10 mouse cellular contexts compared by ENCODE assay signal in genomic region chr1:121419084-121419483, GRCm38 (mm10). TPM values are rescaled to one million over a fixed set of nuclear protein-coding genes. Genes with fewer than 3 reads are reported as not detected.
DNase-seq lines count a peak whose midpoint lies in the region; ATAC-seq and TF ChIP-seq lines count a peak whose summit lies in the region.
"Had no signal": no experiment of that assay in that cellular context is flagged by ENCODE, and none has a peak within 500 bp of the region (broad histone marks: within the 10 kb centered on the region; RNA-seq: fewer than 3 reads in every experiment).

No protein-coding gene starts in this region.

- H3K4me1 ChIP-seq in heart, postnatal 0 days (ENCODE audit: control insufficient read depth, insufficient read depth) = no peaks in the 10 kb centered on the region
- H3K4me1 ChIP-seq in heart, embryonic 11.5 days (ENCODE audit: control insufficient read depth, insufficient read depth, low read length) = no peaks in the 10 kb centered on the region
- no peaks in the 10 kb centered on the region for H3K4me1 ChIP-seq in midbrain, postnatal 0 days (ENCODE audit: insufficient read depth, low read length)
- H3K4me1 ChIP-seq in forebrain, embryonic 16.5 days (replicated peaks; ENCODE audit: control insufficient read depth, insufficient read depth, low read length) = no peaks in the 10 kb centered on the region
- H3K4me1 ChIP-seq: hindbrain, embryonic 15.5 days had no signal

- no peak for ATAC-seq in heart, postnatal 0 days (ENCODE audit: insufficient read depth, low read depth)
- ATAC-seq in heart, embryonic 11.5 days (replicated peaks; ENCODE audit: insufficient number of reproducible peaks, low FRiP score, low TSS enrichment) = no peak
- peak; percentile 72 for ATAC-seq in common myeloid progenitor, adult 5-6 weeks (replicated peaks; ENCODE audit: low read depth, poor library complexity, severe bottlenecking)
- ATAC-seq in midbrain, postnatal 0 days (ENCODE audit: low FRiP score) = no peak
- ATAC-seq in forebrain, embryonic 16.5 days = no peak

- H3K9ac ChIP-seq in heart, postnatal 0 days (replicated peaks; ENCODE audit: low read depth, low read length) = no peak overlapping the region
- no peak overlapping the region for H3K9ac ChIP-seq in heart, embryonic 11.5 days (ENCODE audit: low read depth, low read length)
- no peak overlapping the region for H3K9ac ChIP-seq in midbrain, postnatal 0 days (replicated peaks; ENCODE audit: low read length, poor library complexity, severe bottlenecking)
- H3K9ac ChIP-seq in forebrain, embryonic 16.5 days (replicated peaks; ENCODE audit: low read depth, low read length) = no peak overlapping the region
- H3K9ac ChIP-seq: hindbrain, embryonic 15.5 days had no signal

- no peak overlapping the region for H3K27ac ChIP-seq in heart, postnatal 0 days (ENCODE audit: low read depth)
- no peak overlapping the region for H3K27ac ChIP-seq in heart, embryonic 11.5 days (ENCODE audit: low read depth, low read length)
- no peak overlapping the region for H3K27ac ChIP-seq in midbrain, postnatal 0 days (ENCODE audit: low read depth, low read length)
- H3K27ac ChIP-seq in forebrain, embryonic 16.5 days (ENCODE audit: low read length) = no peak overlapping the region
- H3K27ac ChIP-seq: hindbrain, embryonic 15.5 days had no signal

- TF ChIP-seq CTCF in heart, postnatal 0 days (IDR thresholded peaks at IDR 0.05; ENCODE audit: low read depth) = peak; percentile 51
- TF ChIP-seq CTCF in midbrain, postnatal 0 days (IDR thresholded peaks at IDR 0.05) = peak; percentile 81

- no peak for TF ChIP-seq EP300 in heart, postnatal 0 days (IDR thresholded peaks at IDR 0.05; ENCODE audit: low read depth)

- H3K27me3 ChIP-seq in heart, postnatal 0 days (ENCODE audit: control insufficient read depth, insufficient read depth, low read length) = no peaks in the 10 kb centered on the region
- H3K27me3 ChIP-seq in heart, embryonic 11.5 days (ENCODE audit: control insufficient read depth, insufficient read depth, low read length) = no peaks in the 10 kb centered on the region
- no peaks in the 10 kb centered on the region for H3K27me3 ChIP-seq in midbrain, postnatal 0 days (ENCODE audit: insufficient read depth, low read length)
- H3K27me3 ChIP-seq in forebrain, embryonic 16.5 days (replicated peaks; ENCODE audit: control insufficient read depth, insufficient read depth, low read length) = no peaks in the 10 kb centered on the region
- H3K27me3 ChIP-seq: hindbrain, embryonic 15.5 days had no signal

- H3K36me3 ChIP-seq in heart, postnatal 0 days (replicated peaks; ENCODE audit: control insufficient read depth, insufficient read depth, low read length) = no peaks in the 10 kb centered on the region
- H3K36me3 ChIP-seq in heart, embryonic 11.5 days (ENCODE audit: control insufficient read depth, insufficient read depth, low read length) = no peaks in the 10 kb centered on the region
- no peaks in the 10 kb centered on the region for H3K36me3 ChIP-seq in midbrain, postnatal 0 days (ENCODE audit: insufficient read depth, low read length)
- H3K36me3 ChIP-seq in forebrain, embryonic 16.5 days (ENCODE audit: control insufficient read depth, insufficient read depth) = no peaks in the 10 kb centered on the region
- H3K36me3 ChIP-seq: hindbrain, embryonic 15.5 days had no signal

- no peak overlapping the region for H3K4me3 ChIP-seq in heart, postnatal 0 days (ENCODE audit: low read depth, low read length)
- no peak overlapping the region for H3K4me3 ChIP-seq in heart, embryonic 11.5 days (ENCODE audit: low read depth, low read length)
- no peak overlapping the region for H3K4me3 ChIP-seq in midbrain, postnatal 0 days (ENCODE audit: low read depth, low read length)
- H3K4me3 ChIP-seq in forebrain, embryonic 16.5 days (replicated peaks; ENCODE audit: low read length) = no peak overlapping the region
- H3K4me3 ChIP-seq: hindbrain, embryonic 15.5 days; myocyte had no signal

- H3K9me3 ChIP-seq in heart, postnatal 0 days (replicated peaks; ENCODE audit: control insufficient read depth, low read length) = no peaks in the 10 kb centered on the region
- no peaks in the 10 kb centered on the region for H3K9me3 ChIP-seq in heart, embryonic 11.5 days (replicated peaks; ENCODE audit: control insufficient read depth, low read length)
- H3K9me3 ChIP-seq in midbrain, postnatal 0 days (ENCODE audit: low read length) = no peaks in the 10 kb centered on the region
- no peaks in the 10 kb centered on the region for H3K9me3 ChIP-seq in forebrain, embryonic 16.5 days (ENCODE audit: control insufficient read depth, low read length)
- H3K9me3 ChIP-seq: hindbrain, embryonic 15.5 days had no signal

- no peak for DNase-seq in heart, postnatal 0 days (ENCODE audit: low spot score)
- DNase-seq in right cerebral cortex, adult 18-20 months = peak; percentile 39
- no peak for DNase-seq in right cerebral cortex, postnatal 36 days (ENCODE audit: low spot score in 2 of 2)
- DNase-seq in midbrain, postnatal 0 days (ENCODE audit: low spot score) = peak; percentile 71
- no peak for DNase-seq in urinary bladder, postnatal 14 days (ENCODE audit: low spot score)

- WGBS in heart, postnatal 0 days = 29% methylated on average over 4 of the region's 4 CpGs
- 39% methylated on average over 4 of the region's 4 CpGs for WGBS in heart, embryonic 11.5 days (ENCODE audit: insufficient replicate concordance)
- 20% methylated on average over 4 of the region's 4 CpGs for WGBS in midbrain, postnatal 0 days
- 34% methylated on average over 4 of the region's 4 CpGs for WGBS in forebrain, embryonic 16.5 days

- no peak overlapping the region for H3K4me2 ChIP-seq in heart, postnatal 0 days (ENCODE audit: low read depth, low read length)
- no peak overlapping the region for H3K4me2 ChIP-seq in heart, embryonic 11.5 days
- H3K4me2 ChIP-seq in midbrain, postnatal 0 days (ENCODE audit: low read depth, low read length, poor library complexity, severe bottlenecking) = no peak overlapping the region
- no peak overlapping the region for H3K4me2 ChIP-seq in forebrain, embryonic 16.5 days (ENCODE audit: low read length)
- H3K4me2 ChIP-seq: hindbrain, embryonic 15.5 days had no signal

RNA-seq across cellular contexts. Expression of gene Ccdc93, which starts 11.8 kb away (rescaled TPM):
- total RNA-seq in heart, postnatal 0 days (2014; rRNA removed; ENCODE audit: low replicate concordance) = 3.9 and 4.9 TPM in 2 replicates
- polyA plus RNA-seq in heart, postnatal 0 days (2015; fragmentation: Nextera tagmentation; extraction: Ambion mirVana) = 4.5 and 4.7 TPM in 2 replicates
- polyA plus RNA-seq in heart, embryonic 11.5 days (2014; fragmentation: Nextera tagmentation; extraction: Ambion mirVana) = 7.6 and 7.9 TPM in 2 replicates
- total RNA-seq in common myeloid progenitor, adult 5-6 weeks (2017) = 17.2 and 18.7 TPM in 2 replicates
- 12.5 and 15.5 TPM in 2 replicates for total RNA-seq in midbrain, postnatal 0 days (2014; rRNA removed)
- polyA plus RNA-seq in midbrain, postnatal 0 days (2015; fragmentation: Nextera tagmentation; extraction: Ambion mirVana) = 5.8 and 7.2 TPM in 2 replicates
- polyA plus RNA-seq in forebrain, embryonic 16.5 days (2015; fragmentation: Nextera tagmentation; extraction: Ambion mirVana) = 12.2 and 14.1 TPM in 2 replicates

Comparison
In these comparisons a context has a peak if more than half of its experiments do, and no peak if none do; other contexts are left out.
1. DNase-seq: peak in right cerebral cortex, adult 18-20 months (single experiment) and midbrain, postnatal 0 days (single experiment); none in heart, postnatal 0 days (single experiment), right cerebral cortex, postnatal 36 days (0 of 2) and urinary bladder, postnatal 14 days (single experiment).